Mouse (Mus musculus) olfactory bulb, adult 2 months (tissue): ENCODE measurements around the gene Vac14. TPM values are rescaled to one million over a fixed set of nuclear protein-coding genes. Genes with fewer than 3 reads are reported as not detected.

Experiments used
- H3K27ac ChIP-seq: fragments of 200-500 bp; 2 replicates; pipeline ENCODE4 v1.5.1; 2012; ENCODE audit warnings: low read depth, low read length; ENCODE audit not compliant: insufficient read depth
- H3K4me1 ChIP-seq: fragments of 200-500 bp; 2 replicates; pipeline ENCODE4 v1.6.1; 2012; ENCODE audit warnings: low read length; ENCODE audit not compliant: control insufficient read depth, insufficient read depth
- H3K4me3 ChIP-seq: fragments of 200-500 bp; 2 replicates; pipeline ENCODE4 v1.5.1; 2012; ENCODE audit warnings: mild to moderate bottlenecking, low read depth, low read length, moderate library complexity; ENCODE audit not compliant: insufficient read depth
- CTCF ChIP-seq: fragments of 200-500 bp; IDR thresholded peaks from 2 replicates; pipeline ENCODE4 v1.5.1; 2012; ENCODE audit warnings: low read depth, mild to moderate bottlenecking, low read length, moderate library complexity; ENCODE audit not compliant: insufficient read depth
- POLR2A ChIP-seq: fragments of 200-500 bp; IDR thresholded peaks from 2 replicates; pipeline ENCODE4 v1.6.1; 2012; ENCODE audit warnings: mild to moderate bottlenecking, low read depth, low read length, moderate library complexity; ENCODE audit not compliant: insufficient read depth
- WGBS: fragments of 180-500 bp; shearing (Covaris S2); methylation state at CpG from one replicate; pipeline ENCODE4 v1.1.7; 2018; 5-methylcytosine and 5-hydroxymethylcytosine counted together
- polyA plus RNA-seq: library from polyadenylated mRNA; stranded (reverse); fragments of >200 nt; gene quantifications from 2 replicates; pipeline ENCODE4 v1.2.4, GENCODE M21; 2012; ENCODE audit warnings: low replicate concordance; ENCODE audit not compliant: missing spikeins, insufficient read depth, insufficient read length

Vac14 gene
- polyA plus RNA-seq, 1 experiment = not detected

DNA sequence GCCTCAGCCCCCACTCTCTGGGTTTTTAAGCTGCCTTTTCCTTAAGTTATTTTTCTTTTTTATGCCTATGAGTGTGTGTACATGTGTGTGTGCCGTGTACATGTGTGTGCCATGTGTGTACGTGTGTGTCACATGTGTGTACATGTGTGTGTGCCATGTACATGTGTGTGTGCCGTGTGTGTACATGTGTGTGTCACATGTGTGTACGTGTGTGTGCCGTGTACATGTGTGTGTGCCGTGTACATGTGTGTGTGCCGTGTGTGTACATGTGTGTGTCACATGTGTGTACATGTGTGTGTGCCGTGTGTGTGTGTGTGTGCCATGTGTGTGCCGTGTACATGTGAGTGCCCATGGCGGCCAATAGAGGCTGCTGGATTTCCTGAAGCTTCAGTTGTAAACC lies 126.8 kb downstream of the Vac14 start:
- TF ChIP-seq POLR2A (no peak), CTCF (no peak)
- no peak overlapping the region for H3K27ac ChIP-seq
- no peak overlapping the region for H3K4me3 ChIP-seq
- peaks cover 11% of the 10 kb centered on the region; the same call in 1 of the 2 replicates for H3K4me1 ChIP-seq
- WGBS = 94% methylated on average over 10 of the region's 10 CpGs

DNA sequence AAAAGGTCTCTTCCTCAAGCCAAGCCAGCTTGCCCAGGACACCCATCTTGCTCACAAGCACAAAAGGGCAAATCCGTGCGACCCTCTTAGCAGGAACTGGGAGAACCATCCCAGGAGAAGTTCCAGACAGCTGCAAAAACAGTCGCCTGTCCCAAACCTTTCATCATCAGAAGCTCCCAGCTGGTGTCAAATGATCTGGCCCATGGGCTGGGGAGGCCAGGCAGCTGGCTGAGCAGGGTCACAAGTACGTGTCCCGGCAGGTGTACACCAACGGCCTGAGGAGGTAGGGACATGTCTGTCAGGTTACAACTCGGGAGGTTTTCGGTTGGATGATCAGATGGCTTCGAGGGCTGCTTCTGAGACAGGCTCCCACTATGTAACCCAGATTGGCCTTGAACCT lies 128.3 kb downstream of the Vac14 start:
- H3K4me1 ChIP-seq = peaks cover 4% of the 10 kb centered on the region; the same call in 1 of the 2 replicates
- TF ChIP-seq POLR2A (no peak), CTCF (no peak)
- no peak overlapping the region for H3K27ac ChIP-seq
- no peak overlapping the region for H3K4me3 ChIP-seq
- 75% methylated on average over 9 of the region's 9 CpGs for WGBS

DNA sequence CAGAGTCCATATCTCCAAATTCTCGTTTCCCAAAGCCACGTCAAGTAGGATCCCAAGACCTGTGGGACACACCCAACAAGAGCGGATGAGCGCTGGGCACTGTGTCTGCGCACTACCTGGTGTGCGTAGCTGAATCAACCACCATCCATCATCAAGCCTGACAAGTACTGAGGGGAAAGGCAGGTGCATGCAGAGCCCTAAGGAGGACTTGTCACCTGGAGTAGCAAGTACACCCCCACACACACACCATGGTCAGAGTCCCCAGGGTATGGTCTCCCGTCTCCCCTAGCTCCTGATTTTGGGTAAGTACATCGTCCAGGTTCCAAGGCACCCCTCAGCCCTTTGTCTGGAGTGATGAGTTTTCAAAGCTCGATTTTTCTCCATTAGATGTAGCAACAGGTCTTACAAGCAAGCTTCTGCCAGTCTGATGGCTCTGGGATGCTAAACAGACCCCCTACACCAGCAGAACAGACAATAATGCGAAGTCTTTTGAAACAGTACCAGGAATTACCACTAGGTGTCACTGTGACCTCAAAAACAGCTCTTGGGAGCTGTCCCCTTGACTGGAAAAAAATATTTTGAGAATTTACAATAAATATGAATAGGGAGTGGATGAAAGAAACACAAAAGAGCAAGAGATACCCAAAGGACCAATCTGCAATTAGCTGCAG lies 131.2 kb downstream of the Vac14 start:
- 61% methylated on average over 10 of the region's 10 CpGs for WGBS
- H3K27ac ChIP-seq = no peak overlapping the region
- TF ChIP-seq CTCF (no peak), POLR2A (no peak)
- no peak overlapping the region for H3K4me3 ChIP-seq
- peaks cover 19% of the 10 kb centered on the region for H3K4me1 ChIP-seq

DNA sequence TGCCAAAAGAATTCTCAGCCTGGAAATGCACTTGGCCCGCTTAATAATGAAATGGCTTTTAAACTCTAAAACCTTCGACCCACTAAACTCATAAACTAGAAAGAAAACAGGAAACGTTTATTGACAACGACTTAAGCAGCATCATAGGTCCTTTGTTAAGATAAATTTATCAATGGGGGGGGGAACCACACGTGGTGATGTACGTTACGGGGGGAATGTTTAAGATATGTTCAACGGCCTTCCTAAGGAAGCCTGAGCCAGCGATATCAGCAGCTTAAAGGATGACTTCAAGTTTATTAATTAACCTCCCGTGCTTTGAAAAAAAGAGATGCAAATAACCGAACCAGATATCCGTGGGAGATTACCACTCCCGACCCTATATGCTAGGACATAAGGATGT lies 131.9 kb downstream of the Vac14 start:
- Histone ChIP-seq H3K4me1 (peaks cover 25% of the 10 kb centered on the region), H3K4me3 (no peak overlapping the region), H3K27ac (no peak overlapping the region)
- TF ChIP-seq CTCF (no peak), POLR2A (no peak)
- 28% methylated on average over 13 of the region's 13 CpGs for WGBS

DNA sequence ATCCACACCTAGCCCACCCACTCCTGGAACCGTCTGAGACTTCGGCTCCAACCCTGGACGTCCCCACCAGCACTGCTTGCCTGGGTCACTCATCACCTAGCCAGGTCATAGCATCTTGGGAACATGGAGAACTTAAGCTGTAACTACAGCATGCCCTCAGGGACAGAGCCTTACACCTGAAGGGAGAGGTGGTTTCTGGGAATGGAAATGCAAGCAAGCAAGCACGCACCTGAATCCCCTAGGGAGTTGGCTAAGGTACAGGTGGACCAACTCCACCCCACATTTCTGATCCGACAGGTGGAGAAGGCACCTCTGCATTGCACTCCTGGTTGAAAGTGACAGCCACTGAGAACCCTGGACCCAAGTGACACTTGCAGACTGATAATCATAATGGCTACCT lies 133.1 kb downstream of the Vac14 start:
- Histone ChIP-seq H3K27ac (no peak overlapping the region), H3K4me1 (peaks cover 32% of the 10 kb centered on the region), H3K4me3 (no peak overlapping the region)
- 81% methylated on average over 5 of the region's 5 CpGs for WGBS
- TF ChIP-seq POLR2A (no peak), CTCF (no peak)

DNA sequence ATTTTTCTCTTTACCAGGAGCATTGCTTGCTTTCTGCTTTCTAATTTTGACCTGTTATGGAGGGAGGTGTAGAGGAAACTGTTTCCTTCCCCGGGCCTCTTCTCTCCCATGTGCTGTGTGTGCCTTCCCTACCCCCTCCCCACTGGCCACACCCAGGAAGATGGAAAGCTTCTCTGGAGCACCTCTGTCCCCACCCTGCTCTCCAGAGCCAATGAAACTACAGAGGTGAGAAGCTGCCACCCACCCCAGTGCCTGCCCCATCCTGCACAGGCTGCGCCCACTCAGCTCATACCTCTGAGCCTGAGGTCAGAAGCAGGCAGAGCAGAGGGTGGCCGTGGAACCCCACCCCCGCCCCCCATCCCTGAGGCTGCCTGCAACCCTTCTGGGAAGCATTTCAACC lies 136.3 kb downstream of the Vac14 start:
- peak overlapping the region; percentile 96 for H3K27ac ChIP-seq
- no peak for TF ChIP-seq CTCF
- TF ChIP-seq POLR2A = peak; percentile 16; the same call in 1 of the 2 replicates
- peaks cover 34% of the 10 kb centered on the region for H3K4me1 ChIP-seq
- H3K4me3 ChIP-seq = peak overlapping the region; percentile 48
- WGBS = 36% methylated on average over 4 of the region's 4 CpGs

DNA sequence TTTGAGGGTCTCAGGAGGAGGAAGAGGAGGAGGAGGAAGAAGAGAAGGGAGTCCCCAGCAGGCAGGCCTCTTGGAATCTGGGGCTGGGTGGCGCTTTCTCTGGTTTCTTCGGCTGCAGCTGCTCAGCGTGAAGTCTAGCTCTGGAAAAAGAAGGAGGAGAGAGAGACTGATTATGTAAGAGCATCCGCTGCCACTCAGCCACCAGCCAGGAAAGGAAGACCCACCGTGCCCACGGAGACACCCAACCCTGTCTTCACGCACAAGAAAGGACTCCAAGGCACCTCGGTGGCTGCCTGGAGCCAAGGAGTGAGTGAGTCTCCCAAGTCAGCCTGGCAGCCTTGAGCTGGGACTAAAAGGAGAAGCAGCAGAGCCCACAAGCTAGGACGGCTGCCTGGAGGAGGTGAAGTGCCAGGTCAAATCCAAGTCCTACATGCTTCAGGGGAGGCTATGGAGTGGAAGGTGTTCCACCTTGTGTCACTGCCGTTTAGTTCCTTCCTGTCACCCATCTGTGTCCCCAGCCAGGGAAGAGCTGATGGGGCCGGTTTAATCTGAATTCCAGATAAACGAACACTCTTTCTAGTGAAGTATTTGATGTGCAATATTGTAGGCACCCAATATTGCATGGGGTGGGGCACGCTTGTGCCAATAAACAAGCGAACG lies 137.3 kb downstream of the Vac14 start:
- Histone ChIP-seq H3K27ac (peak overlapping the region; percentile 96), H3K4me1 (peaks cover 34% of the 10 kb centered on the region), H3K4me3 (peak overlapping the region; percentile 48)
- 39% methylated on average over 15 of the region's 15 CpGs for WGBS
- no peak for TF ChIP-seq CTCF
- TF ChIP-seq POLR2A = no peak

DNA sequence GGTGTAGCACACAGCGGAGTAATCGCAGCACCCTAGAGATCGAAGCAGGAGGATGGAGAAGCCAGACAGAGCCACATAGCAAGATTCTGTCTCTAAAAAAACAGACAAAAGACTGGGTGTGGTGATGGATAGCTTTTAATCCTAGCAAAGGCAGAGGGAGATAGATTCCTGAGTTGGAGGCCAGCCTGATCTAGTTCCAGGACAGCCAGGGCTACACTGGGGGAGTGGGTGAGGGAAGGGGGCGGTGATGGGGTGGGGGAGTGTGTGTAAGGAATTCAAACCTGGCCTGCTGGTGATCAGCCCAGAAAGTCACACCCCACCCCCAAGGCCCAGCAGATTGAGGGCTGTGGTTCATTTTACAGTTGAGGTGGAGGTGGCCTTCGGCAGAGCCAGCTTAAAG lies 137.8 kb downstream of the Vac14 start:
- Histone ChIP-seq H3K27ac (peak overlapping the region; percentile 96), H3K4me1 (peaks cover 34% of the 10 kb centered on the region), H3K4me3 (no peak overlapping the region)
- 92% methylated on average over 5 of the region's 5 CpGs for WGBS
- TF ChIP-seq CTCF (no peak), POLR2A (no peak)

DNA sequence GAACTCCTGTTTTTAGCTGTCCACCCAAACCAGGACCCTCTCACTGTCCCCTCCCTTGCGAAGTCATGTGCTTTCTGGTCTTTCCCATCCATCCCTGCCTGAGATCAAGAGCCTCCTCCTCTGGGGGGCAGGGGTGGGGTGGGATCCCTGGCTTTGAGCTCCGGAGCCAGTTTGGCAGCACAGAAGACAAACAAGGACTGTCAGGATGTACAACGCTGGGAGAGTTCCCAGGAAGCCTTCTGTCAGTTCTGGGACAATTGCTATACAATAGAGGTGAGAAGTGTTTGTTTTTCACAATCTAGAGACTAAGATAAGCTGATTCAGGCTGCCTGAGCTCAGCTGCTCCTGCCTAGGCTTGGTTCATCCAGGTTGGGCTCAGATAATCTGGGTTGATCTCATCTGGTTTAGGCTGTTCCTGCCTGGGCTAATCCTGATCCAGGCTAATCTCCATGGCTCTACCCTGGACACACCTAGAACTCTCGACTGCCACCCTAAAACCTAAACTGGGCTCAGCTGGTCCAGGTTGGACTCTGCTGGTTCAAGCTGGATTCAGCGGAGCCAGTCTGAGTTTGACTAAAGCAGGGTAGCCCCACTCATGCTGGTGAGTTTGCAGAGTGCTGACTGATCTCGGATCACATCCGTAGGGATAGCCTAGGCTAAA lies 142.0 kb downstream of the Vac14 start:
- Histone ChIP-seq H3K4me1 (peaks cover 8% of the 10 kb centered on the region), H3K27ac (no peak overlapping the region), H3K4me3 (no peak overlapping the region)
- TF ChIP-seq POLR2A = no peak
- no peak for TF ChIP-seq CTCF
- WGBS = 80% methylated on average over 7 of the region's 7 CpGs
